Mouse (Mus musculus) limb, embryonic 14.5 days (tissue): Measurements from ENCODE around the gene Pde4b. TPM values are rescaled to one million over a fixed set of nuclear protein-coding genes. Genes with fewer than 3 reads are reported as not detected.

Experiments
- ATAC-seq: fragments of 200-750 bp; cut with Nextera tagmentation; 2 replicates; pipeline ENCODE4 v1.8.0; 2017; ENCODE audit warnings: low read depth, moderate number of reproducible peaks, moderate TSS enrichment; ENCODE audit not compliant: low FRiP score
- DNase-seq: peaks from one replicate; pipeline ENCODE4 v3.0.0-alpha.2; 2015; ENCODE audit warnings: low spot score
- H3K27ac ChIP-seq: fragments of 300-500 bp; sonication (generic); replicated peaks from 2 replicates; pipeline ENCODE4 v1.5.1; 2014; ENCODE audit warnings: low read depth, mild to moderate bottlenecking, low read length, moderate library complexity, mixed read lengths
- H3K27me3 ChIP-seq: fragments of 300-500 bp; sonication (generic); 2 replicates; pipeline ENCODE4 v1.6.1; 2014; ENCODE audit warnings: low read length, mixed read lengths; ENCODE audit not compliant: control insufficient read depth, insufficient read depth
- H3K36me3 ChIP-seq: fragments of 300-500 bp; sonication (generic); 2 replicates; pipeline ENCODE4 v1.6.1; 2014; ENCODE audit warnings: mild to moderate bottlenecking, low read length, moderate library complexity, mixed read lengths; ENCODE audit not compliant: control insufficient read depth, insufficient read depth
- H3K4me1 ChIP-seq: fragments of 300-500 bp; sonication (generic); 2 replicates; pipeline ENCODE4 v1.6.1; 2014; ENCODE audit warnings: antibody characterized with exemption, low read length, mixed read lengths; ENCODE audit not compliant: control insufficient read depth, insufficient read depth
- H3K4me2 ChIP-seq: fragments of 300-500 bp; sonication (generic); replicated peaks from 2 replicates; pipeline ENCODE4 v1.6.1; 2014; ENCODE audit warnings: low read depth, mild to moderate bottlenecking, low read length, moderate library complexity; ENCODE audit not compliant: severe bottlenecking
- H3K4me3 ChIP-seq: fragments of 300-500 bp; sonication (generic); replicated peaks from 2 replicates; pipeline ENCODE4 v1.5.1; 2014; ENCODE audit warnings: low read length
- H3K9ac ChIP-seq: fragments of 300-500 bp; sonication (generic); 2 replicates; pipeline ENCODE4 v1.6.1; 2014; ENCODE audit warnings: mild to moderate bottlenecking, low read depth, low read length, moderate library complexity; ENCODE audit not compliant: severe bottlenecking
- H3K9me3 ChIP-seq: fragments of 300-500 bp; sonication (generic); 2 replicates; pipeline ENCODE4 v1.6.1; 2016; ENCODE audit warnings: low read length; ENCODE audit not compliant: control insufficient read depth
- POLR2A ChIP-seq: fragments of 200-500 bp; IDR thresholded peaks from 2 replicates; pipeline ENCODE4 v1.8.0; 2012; ENCODE audit warnings: inconsistent platforms, mild to moderate bottlenecking, moderate library complexity, borderline replicate concordance; ENCODE audit not compliant: insufficient read depth, insufficient read length; ENCODE audit errors: extremely low read depth
- WGBS: fragments of 180-500 bp; shearing (Covaris S2); extraction: QIAGEN DNeasy Blood & Tissue Kit; methylation state at CpG from one replicate; pipeline ENCODE4 v1.1.7; 2014; 5-methylcytosine and 5-hydroxymethylcytosine counted together
- polyA plus RNA-seq, 2 experiments: library from polyadenylated mRNA; depleted of rRNA in 1 of 2; stranded (reverse) in 1 of 2; unstranded in 1 of 2; fragments of >200 nt; fragmentation: Nextera tagmentation in 1 of 2; extraction: Ambion mirVana in 1 of 2; gene quantifications; 2 replicates each; pipeline versions ENCODE4 v1.2.1 to v1.2.3; 2012 to 2014

Gene Pde4b
- polyA plus RNA-seq, 2 experiments = 14.4 to 18.3 TPM

DNA sequence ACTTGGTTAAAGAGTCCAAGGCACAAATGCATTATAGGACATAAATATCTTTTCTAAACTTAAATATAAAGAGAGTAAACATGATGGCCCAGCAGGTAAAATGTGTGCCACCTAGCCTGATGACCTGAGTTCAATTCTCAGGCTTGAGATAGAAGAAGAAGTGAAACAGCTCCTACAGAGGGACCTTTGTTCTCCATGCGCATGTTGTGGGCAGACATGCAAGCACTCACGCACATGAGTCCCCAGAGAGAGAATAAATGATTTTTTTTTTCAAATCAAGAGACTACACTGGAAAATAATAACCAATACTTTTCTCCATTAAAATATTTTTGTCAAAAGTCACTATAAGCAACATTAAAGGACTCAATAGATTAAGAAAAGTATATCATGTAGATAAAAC lies 533.8 kb downstream of the Pde4b start:
- WGBS = 71% methylated on average over 2 of the region's 2 CpGs
- ATAC-seq (no peak), DNase-seq (no peak)
- Histone ChIP-seq H3K9ac (no peak overlapping the region), H3K9me3 (no peaks in the 10 kb centered on the region), H3K27me3 (no peaks in the 10 kb centered on the region), H3K27ac (no peak overlapping the region), H3K4me2 (no peak overlapping the region), H3K36me3 (no peaks in the 10 kb centered on the region), H3K4me3 (no peak overlapping the region), H3K4me1 (peaks cover 6% of the 10 kb centered on the region; the same call in 1 of the 2 replicates)
- no peak for TF ChIP-seq POLR2A

DNA sequence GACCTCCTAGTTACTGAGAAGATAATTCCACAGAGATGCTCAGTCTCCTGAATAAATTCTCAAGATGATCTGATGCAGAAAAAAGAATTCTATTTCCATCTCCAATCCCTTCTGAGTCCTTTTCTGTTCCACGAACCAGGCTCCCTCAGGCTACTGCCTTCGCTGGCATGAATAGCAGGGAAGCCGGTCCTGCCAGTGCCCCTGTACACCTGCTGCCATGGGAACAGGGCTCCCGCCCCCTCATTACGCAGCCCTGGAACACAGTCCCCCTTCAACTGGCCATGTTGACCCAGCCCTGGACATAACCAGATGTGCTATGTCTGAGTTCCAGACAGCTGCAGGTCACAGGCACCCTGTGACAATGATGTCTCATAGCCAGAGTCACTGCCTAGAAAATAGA lies 535.6 kb downstream of the Pde4b start:
- Histone ChIP-seq H3K27me3 (no peaks in the 10 kb centered on the region), H3K4me2 (no peak overlapping the region), H3K4me3 (no peak overlapping the region), H3K4me1 (peaks cover 6% of the 10 kb centered on the region; the same call in 1 of the 2 replicates), H3K9ac (no peak overlapping the region), H3K36me3 (no peaks in the 10 kb centered on the region), H3K9me3 (no peaks in the 10 kb centered on the region), H3K27ac (no peak overlapping the region)
- no peak for TF ChIP-seq POLR2A
- DNase-seq (no peak), ATAC-seq (no peak)
- 68% methylated on average over 5 of the region's 5 CpGs for WGBS

DNA sequence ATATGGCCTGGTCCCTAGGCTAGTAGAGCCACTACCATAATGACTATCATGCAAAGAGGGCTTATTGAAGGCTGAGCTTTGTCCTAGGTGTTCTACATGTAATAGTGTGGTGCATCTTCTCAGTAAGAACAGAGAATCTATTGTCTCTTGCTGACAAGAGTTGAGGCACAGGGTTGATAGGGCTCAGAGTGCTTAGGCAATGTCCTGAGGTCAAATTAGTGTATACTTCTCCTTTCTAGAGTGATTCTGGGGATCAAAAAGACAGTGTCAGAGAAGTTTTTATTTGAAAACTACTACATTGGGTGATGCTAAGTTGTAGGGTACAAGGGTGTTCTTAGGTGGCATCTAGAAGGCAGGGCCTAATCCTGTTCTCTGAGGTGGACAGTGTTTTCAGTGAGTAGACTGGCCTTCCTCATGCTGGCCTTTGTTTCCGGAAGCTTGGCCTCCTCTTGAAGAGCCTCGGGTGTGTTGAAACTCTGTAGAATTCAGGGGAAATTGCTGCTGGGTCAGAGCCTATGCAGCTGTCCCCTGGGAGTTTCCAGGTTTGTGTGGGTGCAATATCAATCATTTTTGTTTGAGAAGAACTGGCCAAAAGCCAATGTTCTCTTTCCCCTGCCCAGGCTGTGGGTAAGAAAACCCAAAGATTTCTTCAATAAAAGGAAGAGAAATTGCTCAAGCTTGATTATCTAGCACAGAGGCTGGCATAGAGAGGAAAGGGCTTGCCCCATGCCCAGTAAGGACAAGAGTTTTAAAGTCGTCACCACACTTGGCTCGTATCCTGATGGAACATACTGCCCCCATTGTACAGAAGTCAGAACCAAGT lies 536.7 kb downstream of the Pde4b start:
- no peaks in the 10 kb centered on the region for H3K9me3 ChIP-seq
- TF ChIP-seq POLR2A = no peak
- no peak for ATAC-seq
- 85% methylated on average over 4 of the region's 4 CpGs for WGBS
- no peaks in the 10 kb centered on the region for H3K36me3 ChIP-seq
- H3K27me3 ChIP-seq = no peaks in the 10 kb centered on the region
- H3K4me2 ChIP-seq = no peak overlapping the region
- DNase-seq = no peak
- H3K4me3 ChIP-seq = no peak overlapping the region
- 0 out of 2 replicates have a peak, but pooled peaks cover 4% of the 10 kb centered on the region for H3K4me1 ChIP-seq
- H3K9ac ChIP-seq = no peak overlapping the region
- H3K27ac ChIP-seq = no peak overlapping the region

DNA sequence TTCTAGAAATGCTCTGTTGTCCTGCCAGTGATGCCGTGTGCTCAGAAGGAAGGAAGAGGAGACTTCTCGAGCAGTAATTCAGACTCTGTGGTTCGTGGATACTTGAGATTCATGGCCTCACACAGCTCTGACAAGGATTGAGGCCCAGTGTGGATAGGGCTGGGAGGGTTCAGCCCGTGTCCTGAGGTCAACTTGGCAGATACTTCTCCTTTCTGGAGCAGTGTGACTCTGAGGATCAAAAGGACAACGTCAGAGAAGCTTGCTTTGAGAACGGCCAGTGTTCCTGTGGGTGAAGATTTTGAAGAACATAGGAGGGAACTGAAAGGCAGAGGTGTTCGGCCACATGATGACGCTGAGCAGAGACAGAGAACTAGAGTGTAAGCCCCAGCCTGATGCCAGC lies 537.6 kb downstream of the Pde4b start:
- H3K4me3 ChIP-seq = no peak overlapping the region
- WGBS = 71% methylated on average over 8 of the region's 8 CpGs
- H3K9me3 ChIP-seq = no peaks in the 10 kb centered on the region
- no peak overlapping the region for H3K9ac ChIP-seq
- no peak for TF ChIP-seq POLR2A
- no peak overlapping the region for H3K4me2 ChIP-seq
- no peaks in the 10 kb centered on the region for H3K4me1 ChIP-seq
- DNase-seq = no peak
- H3K27ac ChIP-seq = no peak overlapping the region
- ATAC-seq = no peak
- H3K36me3 ChIP-seq = no peaks in the 10 kb centered on the region
- H3K27me3 ChIP-seq = no peaks in the 10 kb centered on the region

DNA sequence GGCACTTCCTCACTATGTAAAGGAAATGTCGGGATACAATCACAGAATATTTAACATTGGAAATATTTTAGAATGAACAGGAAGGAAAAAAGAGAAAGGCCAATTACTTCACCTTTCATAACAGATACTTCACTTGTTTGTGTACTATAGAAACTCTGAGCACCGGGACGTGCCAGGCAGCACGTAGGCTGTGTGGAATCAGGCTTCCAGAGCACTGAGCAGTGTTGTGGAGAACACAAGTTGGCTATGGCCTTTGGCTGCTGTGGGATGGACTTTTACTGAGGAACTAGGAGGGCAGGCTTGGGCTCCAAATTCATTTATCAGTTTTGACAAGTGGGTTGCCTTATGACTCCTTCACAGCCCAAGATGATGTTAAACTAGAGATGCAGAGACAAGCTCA lies 540.5 kb downstream of the Pde4b start:
- ATAC-seq (no peak), DNase-seq (no peak)
- no peak overlapping the region for H3K27ac ChIP-seq
- 92% methylated on average over 4 of the region's 4 CpGs for WGBS
- no peak overlapping the region for H3K4me3 ChIP-seq
- no peaks in the 10 kb centered on the region for H3K27me3 ChIP-seq
- no peak for TF ChIP-seq POLR2A
- no peaks in the 10 kb centered on the region for H3K36me3 ChIP-seq
- H3K4me1 ChIP-seq = no peaks in the 10 kb centered on the region
- H3K9me3 ChIP-seq = no peaks in the 10 kb centered on the region
- H3K9ac ChIP-seq = no peak overlapping the region
- no peak overlapping the region for H3K4me2 ChIP-seq
